Mouse (Mus musculus): Measurements from ENCODE around the gene Tmtc1.

- TF ChIP-seq POLR2A (IDR thresholded peaks at IDR 0.05; ENCODE audit: borderline replicate concordance, low read depth, low read length): no peak
- TF ChIP-seq CTCF (IDR thresholded peaks at IDR 0.05; ENCODE audit: low read depth, low read length): no peak
These were observed 77.6 kb downstream of the Tmtc1 start for GRCm38 (mm10) chr6:148366629-148367028.

Measured in bone marrow macrophage, adult 2 months (primary cell).